Mouse (Mus musculus): ENCODE results near the gene Fchsd2.
A peak's percentile ranks its signal among the peaks of the same experiment; 100 is the strongest.

Fchsd2 gene

GRCm38 (mm10) chr7:101319796-101320195 lies 227.1 kb downstream of the Fchsd2 start:
- DNase-seq: no peak

- peak; percentile 43 for DNase-seq
These were observed 227.9 kb downstream of the Fchsd2 start for GRCm38 (mm10) chr7:101320399-101321217.

- peak; percentile 54 for DNase-seq
These were observed 228.7 kb downstream of the Fchsd2 start for GRCm38 (mm10) chr7:101321218-101321827.

- no peak for DNase-seq
These were observed 230.5 kb downstream of the Fchsd2 start for GRCm38 (mm10) chr7:101323141-101323594.

GRCm38 (mm10) chr7:101324142-101324962 lies 231.7 kb downstream of the Fchsd2 start:
- no peak for DNase-seq

GRCm38 (mm10) chr7:101326006-101326405 lies 233.3 kb downstream of the Fchsd2 start:
- DNase-seq: no peak

GRCm38 (mm10) chr7:101327263-101327662 lies 234.6 kb downstream of the Fchsd2 start:
- no peak for DNase-seq

- DNase-seq: no peak
These were observed 235.1 kb downstream of the Fchsd2 start for GRCm38 (mm10) chr7:101327786-101328185.

- DNase-seq: no peak
These were observed 236.0 kb downstream of the Fchsd2 start for GRCm38 (mm10) chr7:101328621-101329158.

DNA sequence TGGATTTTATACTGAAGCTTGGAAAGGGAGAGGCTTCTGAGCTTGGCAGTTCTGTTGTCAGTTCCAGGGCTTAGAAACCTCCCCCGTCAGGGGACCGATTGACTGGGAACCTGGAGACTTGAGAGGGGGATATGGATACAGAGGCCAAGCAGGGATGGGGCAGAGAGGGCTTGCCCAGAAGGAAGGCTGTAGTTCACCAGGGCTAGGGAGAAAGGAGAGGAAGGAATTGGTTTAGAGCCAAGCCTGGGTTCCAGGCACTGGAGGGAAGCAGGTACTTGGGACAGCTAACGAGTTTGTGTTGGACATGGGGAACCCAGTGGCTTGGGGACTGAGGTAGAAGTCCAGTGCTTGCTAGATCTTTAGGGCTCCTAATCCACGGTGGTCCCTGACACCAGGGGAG lies 236.9 kb downstream of the Fchsd2 start:
- no peak for DNase-seq

GRCm38 (mm10) chr7:101330074-101330840 lies 237.6 kb downstream of the Fchsd2 start:
- no peak for DNase-seq

DNA sequence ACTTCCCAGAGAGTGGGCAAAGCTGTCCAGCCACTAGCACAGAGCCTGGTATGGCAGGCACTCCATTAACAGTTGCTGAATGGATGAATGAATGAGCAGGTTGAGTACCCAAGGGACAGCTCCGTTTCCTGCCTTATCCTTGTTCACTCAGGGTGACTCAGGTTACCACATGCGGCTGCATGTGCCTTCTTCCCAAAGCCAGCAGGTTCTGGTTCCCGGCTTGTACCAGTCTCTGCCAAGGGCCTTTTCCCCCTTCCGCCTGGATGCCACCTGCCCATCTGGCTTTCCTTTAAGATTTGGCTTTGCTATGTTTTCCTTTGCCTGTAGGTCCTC lies 238.1 kb downstream of the Fchsd2 start:
- DNase-seq: no peak

DNA sequence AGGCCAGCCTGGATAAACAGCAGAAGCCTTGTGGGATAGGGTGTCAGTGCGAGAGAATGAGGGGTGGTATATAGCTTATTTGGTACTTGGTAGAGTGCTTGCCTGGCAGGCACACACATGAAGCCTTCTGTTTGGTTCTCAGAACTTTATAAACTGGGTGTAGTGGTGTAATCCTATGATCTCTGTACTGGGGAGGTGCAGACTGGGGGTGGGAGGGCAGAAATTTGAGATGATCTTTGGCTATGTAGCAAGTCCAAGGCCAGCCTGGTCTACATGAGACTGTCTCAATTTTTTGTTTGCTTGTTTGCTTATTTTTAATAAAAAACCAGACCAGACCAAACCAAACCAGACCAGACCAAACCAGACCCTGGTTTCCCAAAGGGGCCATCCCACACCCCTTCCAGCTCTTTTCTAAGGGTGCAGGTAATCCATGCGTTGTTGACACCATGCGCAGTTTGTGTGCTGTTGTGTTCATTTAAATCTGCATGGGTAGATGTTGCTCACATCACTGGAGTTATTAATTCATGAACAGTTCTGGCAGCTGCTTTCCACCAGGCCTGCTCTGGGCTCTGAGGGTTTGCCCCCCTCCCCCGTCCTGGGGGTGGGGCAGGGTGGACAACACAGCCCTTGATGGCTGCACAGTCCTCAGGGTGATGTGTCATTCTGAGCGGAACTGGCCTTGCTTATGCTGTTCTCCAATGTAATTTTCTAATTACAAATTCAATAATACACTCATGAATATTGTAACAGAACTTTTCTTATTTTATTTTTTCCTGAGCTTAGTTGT lies 239.6 kb downstream of the Fchsd2 start:
- no peak for DNase-seq

All from lung, postnatal 36 days (tissue).